Mouse (Mus musculus) frontal cortex, postnatal 25 days (tissue): ENCODE measurements around the gene Ldlr.

ENCODE experiments used
- DNase-seq, 2 experiments: peaks; one replicate each; pipeline ENCODE4 v3.0.0; 2022; ENCODE audit warnings: low spot score in 2 of 2

The Ldlr gene

GRCm38 (mm10) chr9:21725224-21726121, 2.2 kb downstream of the Ldlr start:
- no peak for DNase-seq

- DNase-seq: no peak
These were observed 3.1 kb downstream of the Ldlr start for GRCm38 (mm10) chr9:21726218-21726975.

GRCm38 (mm10) chr9:21728261-21728832, 5.1 kb downstream of the Ldlr start:
- DNase-seq: no peak

GRCm38 (mm10) chr9:21729264-21729663, 6.0 kb downstream of the Ldlr start:
- DNase-seq: no peak

GRCm38 (mm10) chr9:21732288-21732687, 9.0 kb downstream of the Ldlr start:
- DNase-seq: no peak

GRCm38 (mm10) chr9:21733446-21733845, 10.2 kb downstream of the Ldlr start:
- DNase-seq: no peak

- no peak for DNase-seq
These were observed 10.7 kb downstream of the Ldlr start for GRCm38 (mm10) chr9:21733989-21734388.

GRCm38 (mm10) chr9:21735126-21735525, 11.8 kb downstream of the Ldlr start:
- no peak for DNase-seq

GRCm38 (mm10) chr9:21736580-21736979, 13.3 kb downstream of the Ldlr start:
- DNase-seq: no peak

- DNase-seq: no peak
These were observed 13.9 kb downstream of the Ldlr start for GRCm38 (mm10) chr9:21737188-21737587.

GRCm38 (mm10) chr9:21738776-21739175, 15.5 kb downstream of the Ldlr start:
- no peak for DNase-seq

- DNase-seq: no peak
These were observed 17.1 kb downstream of the Ldlr start for GRCm38 (mm10) chr9:21740427-21740826.

GRCm38 (mm10) chr9:21741514-21741913, 18.2 kb downstream of the Ldlr start:
- no peak for DNase-seq

GRCm38 (mm10) chr9:21747238-21747774, 24.0 kb downstream of the Ldlr start:
- DNase-seq: no peak

GRCm38 (mm10) chr9:21748033-21748432, 24.8 kb downstream of the Ldlr start:
- DNase-seq: no peak

GRCm38 (mm10) chr9:21748491-21748890, 25.2 kb downstream of the Ldlr start:
- DNase-seq: no peak

GRCm38 (mm10) chr9:21749382-21750118, 26.3 kb downstream of the Ldlr start:
- DNase-seq: no peak

GRCm38 (mm10) chr9:21750370-21750769, 27.1 kb downstream of the Ldlr start:
- no peak for DNase-seq

GRCm38 (mm10) chr9:21751347-21751746, 28.1 kb downstream of the Ldlr start:
- no peak for DNase-seq

- no peak for DNase-seq
These were observed 29.0 kb downstream of the Ldlr start for GRCm38 (mm10) chr9:21752252-21752792.

- DNase-seq: no peak
These were observed 30.7 kb downstream of the Ldlr start for GRCm38 (mm10) chr9:21754003-21754402.
